Mouse (Mus musculus) stomach, embryonic 16.5 days (tissue): Measurements from ENCODE around the gene Ndufv3. TPM values are rescaled to one million over a fixed set of nuclear protein-coding genes. Genes with fewer than 3 reads are reported as not detected.
A peak's percentile ranks its signal among the peaks of the same experiment; 100 is the strongest.

Experiments used
- ATAC-seq: fragments of 200-750 bp; cut with Nextera tagmentation; 2 replicates; pipeline ENCODE4 v1.8.0; 2017; ENCODE audit warnings: moderate number of reproducible peaks, moderate TSS enrichment; ENCODE audit not compliant: insufficient read depth, low FRiP score
- H3K27ac ChIP-seq: fragments of 300-500 bp; sonication (generic); 2 replicates; pipeline ENCODE4 v1.5.1; 2014; ENCODE audit warnings: low read length
- H3K27me3 ChIP-seq: fragments of 300-500 bp; sonication (generic); 2 replicates; pipeline ENCODE4 v1.6.1; 2014; ENCODE audit warnings: low read length, control low read depth, mixed read lengths; ENCODE audit not compliant: control insufficient read depth, insufficient read depth
- H3K36me3 ChIP-seq: fragments of 300-500 bp; sonication (generic); 2 replicates; pipeline ENCODE4 v1.6.1; 2014; ENCODE audit warnings: low read length; ENCODE audit not compliant: control insufficient read depth, insufficient read depth
- H3K4me1 ChIP-seq: fragments of 300-500 bp; sonication (generic); 2 replicates; pipeline ENCODE4 v1.6.1; 2014; ENCODE audit warnings: low read length, control low read depth, mixed read lengths; ENCODE audit not compliant: control insufficient read depth, insufficient read depth
- H3K4me2 ChIP-seq: fragments of 300-500 bp; sonication (generic); 2 replicates; pipeline ENCODE4 v1.6.1; 2014; ENCODE audit warnings: low read depth, low read length, mixed read lengths
- H3K4me3 ChIP-seq: fragments of 300-500 bp; sonication (generic); replicated peaks from 2 replicates; pipeline ENCODE4 v1.5.1; 2014; ENCODE audit warnings: mild to moderate bottlenecking, low read length
- H3K9ac ChIP-seq: fragments of 300-500 bp; sonication (generic); 2 replicates; pipeline ENCODE4 v1.6.1; 2014; ENCODE audit warnings: low read length
- H3K9me3 ChIP-seq: fragments of 300-500 bp; sonication (generic); replicated peaks from 2 replicates; pipeline ENCODE4 v1.6.1; 2016; ENCODE audit warnings: low read length, control low read depth; ENCODE audit not compliant: control insufficient read depth
- WGBS: fragments of 180-500 bp; shearing (Covaris S2); extraction: QIAGEN DNeasy Blood & Tissue Kit; methylation state at CpG from one replicate; pipeline ENCODE4 v1.1.7; 2014; 5-methylcytosine and 5-hydroxymethylcytosine counted together
- polyA plus RNA-seq: library from polyadenylated mRNA; unstranded; fragments of >200 nt; fragmentation: Nextera tagmentation; extraction: Ambion mirVana; gene quantifications from 2 replicates; pipeline ENCODE4 v1.2.1, GENCODE M21; 2015

The Ndufv3 gene
- polyA plus RNA-seq: 311 and 321 TPM in 2 replicates

GRCm38 (mm10) chr17:31519946-31520838, at the start of gene Ndufv3, which contains the start of gene Wdr4:
Gene Ndufv3, plus strand, starts transcription at chr17:31520115.
Gene Wdr4, minus strand, starts transcription at chr17:31519980.
- peak; percentile 99 for ATAC-seq
- Histone ChIP-seq H3K9ac (peak within 1 kb of the TSS; percentile 88), H3K27me3 (no peaks in the 10 kb centered on the region)

DNA sequence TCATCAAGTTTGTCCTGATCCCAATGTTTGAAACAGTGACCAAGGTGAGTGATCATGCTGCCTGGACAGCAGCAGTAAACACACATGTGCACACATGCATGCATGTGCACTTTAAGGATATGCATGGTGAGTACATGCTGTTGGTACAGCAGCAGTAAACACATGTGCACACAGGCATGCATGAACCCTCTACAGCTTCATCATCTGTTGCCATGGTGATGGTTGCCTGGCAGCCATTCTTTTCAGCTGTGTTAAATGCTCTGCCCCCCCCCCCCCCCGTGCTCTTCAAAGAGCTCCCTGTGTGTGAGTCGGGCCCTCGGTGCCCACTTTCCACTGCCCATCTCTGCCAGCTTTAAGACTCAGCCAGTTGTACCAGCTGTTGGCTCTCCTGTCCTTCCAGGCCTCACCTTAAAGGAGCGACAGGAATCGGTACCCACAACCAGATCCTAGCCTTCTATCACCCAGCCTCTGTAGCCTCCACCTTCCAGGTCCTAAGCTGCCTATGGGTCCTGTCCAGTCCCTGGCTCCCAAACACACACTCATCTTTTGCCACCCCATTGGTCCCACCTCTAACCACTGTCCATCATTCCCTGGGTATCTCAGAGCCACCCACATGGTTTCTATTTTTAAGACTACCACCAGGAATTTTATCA, 49.0 kb upstream of the Ndufv3 start:
- Histone ChIP-seq H3K27me3 (no peaks in the 10 kb centered on the region), H3K9ac (no peak overlapping the region), H3K27ac (no peak overlapping the region), H3K4me1 (no peaks in the 10 kb centered on the region), H3K4me2 (no peak overlapping the region), H3K9me3 (0 out of 2 replicates have a peak, but pooled peaks cover 2% of the 10 kb centered on the region), H3K4me3 (no peak overlapping the region), H3K36me3 (peaks cover 17% of the 10 kb centered on the region; the same call in 1 of the 2 replicates)
- WGBS: 91% methylated on average over 5 of the region's 5 CpGs
- no peak for ATAC-seq

More at GRCm38 (mm10) chr17:31519946-31520838, at the start of gene Ndufv3, which contains the start of gene Wdr4:
- H3K27ac ChIP-seq: peak within 1 kb of the TSS; percentile 91
- no peaks in the 10 kb centered on the region for H3K9me3 ChIP-seq
- 0 out of 2 replicates have a peak, but pooled peaks cover 6% of the 10 kb centered on the region for H3K36me3 ChIP-seq
- under 1% methylated on average over 44 of the region's 45 CpGs for WGBS
- peak within 1 kb of the TSS; percentile 93 for H3K4me3 ChIP-seq
- peaks cover 15% of the 10 kb centered on the region for H3K4me1 ChIP-seq
- H3K4me2 ChIP-seq: peak within 1 kb of the TSS; percentile 70

GRCm38 (mm10) chr17:31474388-31474787, 45.5 kb upstream of the Ndufv3 start:
- 68% methylated on average over 6 of the region's 6 CpGs for WGBS
- peaks cover 6% of the 10 kb centered on the region; the same call in 1 of the 2 replicates for H3K36me3 ChIP-seq
- ATAC-seq: no peak

DNA sequence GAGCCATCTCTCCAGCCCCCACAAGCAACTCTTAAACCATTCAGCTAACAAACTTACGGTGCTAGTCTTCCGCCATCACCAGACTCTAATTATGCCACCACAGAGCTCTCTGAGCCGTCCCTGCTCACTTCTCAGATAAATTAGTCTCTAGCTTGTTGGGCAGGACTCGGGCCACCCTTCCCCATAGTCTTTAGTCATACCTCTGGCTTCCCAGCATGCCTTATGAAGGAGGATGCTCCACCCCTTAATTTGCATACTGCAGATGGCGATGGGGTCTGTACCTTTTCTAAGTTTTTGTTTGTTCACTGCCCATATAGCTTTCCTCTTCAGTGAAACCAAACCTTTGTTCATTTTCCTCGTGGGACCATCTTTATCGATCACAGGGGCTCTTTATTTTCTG, 41.3 kb upstream of the Ndufv3 start:
- Histone ChIP-seq H3K9me3 (no peaks in the 10 kb centered on the region), H3K4me2 (no peak overlapping the region), H3K36me3 (0 out of 2 replicates have a peak, but pooled peaks cover 4% of the 10 kb centered on the region), H3K27ac (no peak overlapping the region), H3K27me3 (no peaks in the 10 kb centered on the region), H3K9ac (no peak overlapping the region), H3K4me1 (no peaks in the 10 kb centered on the region), H3K4me3 (no peak overlapping the region)
- no peak for ATAC-seq
- WGBS: 69% methylated on average over 7 of the region's 7 CpGs

More at GRCm38 (mm10) chr17:31474388-31474787, 45.5 kb upstream of the Ndufv3 start:
- H3K9ac ChIP-seq: no peak overlapping the region
- no peaks in the 10 kb centered on the region for H3K27me3 ChIP-seq
- no peak overlapping the region for H3K4me3 ChIP-seq
- H3K4me1 ChIP-seq: no peaks in the 10 kb centered on the region
- no peak overlapping the region for H3K27ac ChIP-seq
- H3K4me2 ChIP-seq: no peak overlapping the region
- H3K9me3 ChIP-seq: no peaks in the 10 kb centered on the region

DNA sequence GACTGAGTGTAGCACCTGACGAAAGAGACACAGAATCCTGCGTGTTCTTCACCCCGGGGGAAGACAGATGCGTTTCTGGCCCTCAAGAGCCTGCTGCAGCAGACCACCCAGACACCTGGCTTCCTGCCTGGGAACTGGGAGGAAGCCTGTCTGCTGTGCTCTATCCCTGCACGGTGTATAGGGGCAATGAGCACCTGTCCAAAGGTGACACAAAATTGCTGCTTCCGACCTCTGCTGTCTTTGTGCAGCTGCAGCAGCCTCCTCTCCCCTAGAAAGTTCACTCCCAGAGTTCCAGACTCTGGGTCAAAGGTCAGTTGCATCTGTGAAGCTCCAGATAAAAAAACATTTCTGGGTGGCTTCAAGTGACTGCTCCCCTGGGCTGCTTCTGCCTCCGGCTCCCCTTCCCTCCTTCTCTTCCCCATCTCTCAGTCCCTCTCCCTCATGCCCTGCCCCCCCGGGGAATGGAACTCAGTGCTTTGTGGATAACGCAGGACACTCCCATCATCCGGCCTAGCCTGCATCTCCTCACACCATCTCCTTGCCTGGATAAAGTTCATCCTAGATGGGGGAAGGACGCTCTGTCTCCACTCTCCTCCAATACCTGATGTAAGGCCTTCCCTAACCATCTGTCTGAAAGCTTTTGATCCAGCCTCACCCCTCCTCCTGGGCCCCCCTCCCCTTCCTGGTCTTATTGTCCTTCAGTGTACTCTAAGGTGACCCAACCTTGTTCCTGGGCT, 40.6 kb upstream of the Ndufv3 start:
- H3K4me2 ChIP-seq: no peak overlapping the region
- H3K36me3 ChIP-seq: 0 out of 2 replicates have a peak, but pooled peaks cover 4% of the 10 kb centered on the region
- no peaks in the 10 kb centered on the region for H3K27me3 ChIP-seq
- peak; percentile 60; the same call in 1 of the 2 replicates for ATAC-seq
- 42% methylated on average over 11 of the region's 11 CpGs for WGBS
- no peaks in the 10 kb centered on the region for H3K9me3 ChIP-seq
- H3K9ac ChIP-seq: no peak overlapping the region
- H3K4me1 ChIP-seq: no peaks in the 10 kb centered on the region
- H3K27ac ChIP-seq: no peak overlapping the region
- no peak overlapping the region for H3K4me3 ChIP-seq

- no peak for ATAC-seq
- WGBS: 68% methylated on average over 10 of the region's 10 CpGs
Observed at GRCm38 (mm10) chr17:31486616-31487198, 33.2 kb upstream of the Ndufv3 start.

DNA sequence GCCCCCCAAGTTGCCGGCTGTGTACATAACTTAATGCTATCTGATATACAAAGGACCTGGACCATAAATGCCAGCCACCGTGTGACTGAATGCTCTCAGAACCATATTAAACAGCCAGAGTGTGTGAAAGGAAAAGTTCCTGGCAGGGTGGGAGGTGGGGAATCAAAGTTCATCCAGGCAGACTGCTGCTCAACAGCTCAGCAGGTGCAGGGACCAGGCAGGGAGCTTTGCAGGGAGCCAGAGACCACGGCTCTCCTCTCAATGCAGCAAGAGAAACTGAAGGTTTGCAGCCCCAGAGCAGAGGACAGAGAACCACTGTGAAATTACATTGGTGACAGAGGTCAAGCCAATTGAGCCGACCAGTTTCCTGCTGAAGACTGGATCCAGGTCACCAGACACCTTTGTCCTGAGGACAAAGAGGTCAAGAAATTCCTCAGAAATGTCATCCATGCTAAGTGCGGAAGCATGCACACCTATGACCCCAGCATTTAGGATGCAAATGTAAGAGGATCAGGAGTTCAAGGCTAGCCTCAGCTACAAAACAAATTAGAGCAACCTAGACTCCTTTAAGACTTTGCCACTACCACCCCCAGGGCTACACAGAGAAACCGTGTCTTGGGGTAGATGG, 32.4 kb upstream of the Ndufv3 start:
- 0 out of 2 replicates have a peak overlapping the region, but pooled peaks have one; percentile 1 for H3K9ac ChIP-seq

More at GRCm38 (mm10) chr17:31486616-31487198, 33.2 kb upstream of the Ndufv3 start:
- H3K4me2 ChIP-seq: no peak overlapping the region
- H3K27ac ChIP-seq: no peak overlapping the region
- H3K4me3 ChIP-seq: no peak overlapping the region
- H3K9ac ChIP-seq: peak overlapping the region; percentile 1; the same call in 1 of the 2 replicates
- H3K27me3 ChIP-seq: no peaks in the 10 kb centered on the region
- no peaks in the 10 kb centered on the region for H3K36me3 ChIP-seq
- H3K9me3 ChIP-seq: no peaks in the 10 kb centered on the region
- H3K4me1 ChIP-seq: 0 out of 2 replicates have a peak, but pooled peaks cover 8% of the 10 kb centered on the region

GRCm38 (mm10) chr17:31491355-31491754, 28.6 kb upstream of the Ndufv3 start:
- H3K27me3 ChIP-seq: no peaks in the 10 kb centered on the region
- H3K9ac ChIP-seq: no peak overlapping the region
- H3K4me1 ChIP-seq: 0 out of 2 replicates have a peak, but pooled peaks cover 8% of the 10 kb centered on the region
- peaks cover 3% of the 10 kb centered on the region; the same call in 1 of the 2 replicates for H3K36me3 ChIP-seq
- no peak overlapping the region for H3K4me3 ChIP-seq
- H3K4me2 ChIP-seq: no peak overlapping the region
- no peak overlapping the region for H3K27ac ChIP-seq
- no peaks in the 10 kb centered on the region for H3K9me3 ChIP-seq
- no peak for ATAC-seq

More for the DNA sequence above, 32.4 kb upstream of the Ndufv3 start:
- Histone ChIP-seq H3K36me3 (no peaks in the 10 kb centered on the region), H3K4me3 (no peak overlapping the region), H3K27me3 (no peaks in the 10 kb centered on the region), H3K4me2 (no peak overlapping the region), H3K9me3 (no peaks in the 10 kb centered on the region), H3K27ac (no peak overlapping the region), H3K4me1 (0 out of 2 replicates have a peak, but pooled peaks cover 8% of the 10 kb centered on the region)
- ATAC-seq: no peak
- WGBS: 32% methylated on average over 6 of the region's 6 CpGs
